Mouse (Mus musculus) thymus, postnatal 36 days (tissue): Measurements from ENCODE around the gene Marc1.

Experiments
- DNase-seq, 2 experiments: peaks; one replicate each; pipeline ENCODE4 v3.0.0; 2022; ENCODE audit warnings: mixed read lengths in 2 of 2

Marc1 gene

GRCm38 (mm10) chr1:184752671-184753070 is 58.4 kb downstream of the Marc1 start:
- DNase-seq: no peak

GRCm38 (mm10) chr1:184750114-184750664 is 60.9 kb downstream of the Marc1 start:
- no peak for DNase-seq

- no peak for DNase-seq
Observed at GRCm38 (mm10) chr1:184748692-184749152, 62.4 kb downstream of the Marc1 start.

GRCm38 (mm10) chr1:184737876-184738479 is 73.1 kb downstream of the Marc1 start:
- DNase-seq: peak; percentile 48 to 52

- no peak for DNase-seq
Observed at GRCm38 (mm10) chr1:184737228-184737627, 73.9 kb downstream of the Marc1 start.
